Comparison of ENCODE assay signal across 8 mouse cellular contexts in the genomic region with DNA sequence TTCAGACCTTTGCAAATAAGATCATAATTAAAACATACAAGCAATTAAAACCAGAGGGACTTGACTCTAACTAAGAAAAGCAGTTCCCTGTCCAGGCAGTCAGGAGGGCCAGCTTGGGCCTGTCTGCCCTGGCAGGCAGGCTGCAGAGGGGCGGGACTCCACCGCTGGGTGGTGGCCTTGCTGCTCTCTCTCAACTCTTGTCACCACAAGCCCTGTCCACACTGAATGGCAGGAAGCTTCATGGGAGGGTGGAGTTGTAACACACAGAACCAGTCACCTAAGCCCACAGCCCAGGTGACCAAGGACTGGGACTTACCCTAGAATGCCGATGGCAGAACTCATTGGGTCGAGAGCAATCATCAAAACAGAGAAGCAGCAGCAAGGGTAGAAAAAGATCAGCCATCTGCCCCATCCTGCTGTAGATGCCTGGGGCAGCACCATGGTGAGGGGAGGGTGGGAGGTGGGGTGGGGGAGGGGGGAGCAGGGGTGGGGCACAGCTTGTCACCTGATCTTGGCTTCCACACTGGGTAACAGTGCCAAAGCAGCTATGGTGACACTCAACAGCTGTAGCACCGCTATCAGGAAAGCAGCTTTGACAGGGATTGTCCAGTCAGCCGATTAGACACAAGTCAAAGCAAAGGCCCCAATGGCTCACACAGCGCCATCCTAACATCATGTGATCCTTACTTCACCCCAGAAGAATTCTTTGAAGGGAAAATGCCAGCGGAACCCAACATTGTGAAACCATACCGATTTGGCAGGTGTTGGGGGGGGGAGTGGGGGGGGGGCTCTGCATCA. TPM values are rescaled to one million over a fixed set of nuclear protein-coding genes. Genes with fewer than 3 reads are reported as not detected.
DNase-seq lines count a peak whose midpoint lies in the region; ATAC-seq and TF ChIP-seq lines count a peak whose summit lies in the region.

No protein-coding gene starts in this region.

- H3K4me1 ChIP-seq in heart, postnatal 0 days (ENCODE audit: control insufficient read depth, insufficient read depth), result peaks cover 41% of the 10 kb centered on the region
- H3K4me1 ChIP-seq in limb, embryonic 14.5 days (ENCODE audit: control insufficient read depth, insufficient read depth, low read length), result peaks cover 5% of the 10 kb centered on the region; the same call in 1 of the 2 replicates
- H3K4me1 ChIP-seq in stomach, postnatal 0 days (replicated peaks; ENCODE audit: control insufficient read depth, insufficient read depth), result peaks cover 12% of the 10 kb centered on the region

- no peaks in the 10 kb centered on the region for H3K27me3 ChIP-seq in heart, postnatal 0 days (ENCODE audit: control insufficient read depth, insufficient read depth, low read length)
- peaks cover 33% of the 10 kb centered on the region for H3K27me3 ChIP-seq in limb, embryonic 14.5 days (ENCODE audit: control insufficient read depth, insufficient read depth, low read length)
- no peaks in the 10 kb centered on the region for H3K27me3 ChIP-seq in stomach, postnatal 0 days (ENCODE audit: control insufficient read depth, insufficient read depth, low read length)

- peak; percentile 35 for DNase-seq in cerebellum, adult 9-11 months
- no peak for DNase-seq in cerebellum, adult 8-10 months
- DNase-seq in brain, embryonic 14.5 days (ENCODE audit: low read depth), result peak; percentile 40
- peak; percentile 81 for DNase-seq in heart, postnatal 0 days (ENCODE audit: low spot score)
- DNase-seq in limb, embryonic 14.5 days (ENCODE audit: low spot score), result peak; percentile 12
- peak; percentile 80 for DNase-seq in stomach, postnatal 0 days (ENCODE audit: low spot score)
- no peak for DNase-seq in cerebellum, postnatal 10 days
- no peak for DNase-seq in cerebellum, adult 9-10 months

- 0 out of 2 replicates have a peak, but pooled peaks cover 4% of the 10 kb centered on the region for H3K36me3 ChIP-seq in heart, postnatal 0 days (replicated peaks; ENCODE audit: control insufficient read depth, insufficient read depth, low read length)
- no peaks in the 10 kb centered on the region for H3K36me3 ChIP-seq in limb, embryonic 14.5 days (ENCODE audit: control insufficient read depth, insufficient read depth, low read length)
- no peaks in the 10 kb centered on the region; the same call in 1 of the 2 replicates for H3K36me3 ChIP-seq in stomach, postnatal 0 days (ENCODE audit: control insufficient read depth, insufficient read depth, low read length)

- peak; percentile 84 for ATAC-seq in heart, postnatal 0 days (ENCODE audit: insufficient read depth, low read depth)
- peak; percentile 56 for ATAC-seq in limb, embryonic 14.5 days (ENCODE audit: low FRiP score, low read depth)
- ATAC-seq in stomach, postnatal 0 days (ENCODE audit: low FRiP score, low TSS enrichment), result peak; percentile 89

- WGBS in heart, postnatal 0 days, result 11% methylated on average over 9 of the region's 9 CpGs
- 50% methylated on average over 9 of the region's 9 CpGs for WGBS in limb, embryonic 14.5 days
- 36% methylated on average over 9 of the region's 9 CpGs for WGBS in stomach, postnatal 0 days

- peak overlapping the region; percentile 82 for H3K4me3 ChIP-seq in heart, postnatal 0 days (ENCODE audit: low read depth, low read length)
- H3K4me3 ChIP-seq in limb, embryonic 14.5 days (replicated peaks; ENCODE audit: low read length), result no peak overlapping the region
- peak overlapping the region; percentile 78 for H3K4me3 ChIP-seq in stomach, postnatal 0 days (ENCODE audit: low read depth, low read length)

- H3K4me2 ChIP-seq in heart, postnatal 0 days (ENCODE audit: low read depth, low read length), result peak overlapping the region; percentile 70
- no peak overlapping the region for H3K4me2 ChIP-seq in limb, embryonic 14.5 days (replicated peaks; ENCODE audit: low read depth, low read length, severe bottlenecking)
- H3K4me2 ChIP-seq in stomach, postnatal 0 days (replicated peaks; ENCODE audit: low read depth), result peak overlapping the region; percentile 82

- H3K9ac ChIP-seq in heart, postnatal 0 days (replicated peaks; ENCODE audit: low read depth, low read length), result no peak overlapping the region
- H3K9ac ChIP-seq in limb, embryonic 14.5 days (ENCODE audit: low read depth, low read length, severe bottlenecking), result 0 out of 2 replicates have a peak overlapping the region, but pooled peaks have one; percentile 7
- no peak overlapping the region for H3K9ac ChIP-seq in stomach, postnatal 0 days (ENCODE audit: low read length)

- TF ChIP-seq CTCF in brain, embryonic 14.5 days (IDR thresholded peaks at IDR 0.05; ENCODE audit: borderline replicate concordance, extremely low read depth, insufficient read depth, insufficient read length), result no peak
- peak; percentile 32 for TF ChIP-seq CTCF in heart, postnatal 0 days (IDR thresholded peaks at IDR 0.05; ENCODE audit: low read depth)
- peak; percentile 47; the same call in 1 of the 2 replicates for TF ChIP-seq CTCF in stomach, postnatal 0 days (IDR thresholded peaks at IDR 0.05; ENCODE audit: low read depth)

- peak overlapping the region; percentile 95 for H3K27ac ChIP-seq in heart, postnatal 0 days (ENCODE audit: low read depth)
- H3K27ac ChIP-seq in limb, embryonic 14.5 days (replicated peaks; ENCODE audit: low read depth, low read length), result no peak overlapping the region
- H3K27ac ChIP-seq in stomach, postnatal 0 days (replicated peaks), result peak overlapping the region; percentile 71

- peak; percentile 68; the same call in 1 of the 2 replicates for TF ChIP-seq EP300 in heart, postnatal 0 days (IDR thresholded peaks at IDR 0.05; ENCODE audit: low read depth)
- no peak for TF ChIP-seq EP300 in stomach, postnatal 0 days (optimal IDR thresholded peaks at IDR 0.05)

- no peaks in the 10 kb centered on the region for H3K9me3 ChIP-seq in heart, postnatal 0 days (replicated peaks; ENCODE audit: control insufficient read depth, low read length)
- no peaks in the 10 kb centered on the region for H3K9me3 ChIP-seq in limb, embryonic 14.5 days (ENCODE audit: control insufficient read depth, low read length)
- H3K9me3 ChIP-seq in stomach, postnatal 0 days (ENCODE audit: control insufficient read depth, low read length), result no peaks in the 10 kb centered on the region

- no peak for TF ChIP-seq POLR2A in brain, embryonic 14.5 days (IDR thresholded peaks at IDR 0.05; ENCODE audit: borderline replicate concordance, extremely low read depth, insufficient read depth, insufficient read length, poor library complexity, severe bottlenecking)
- TF ChIP-seq POLR2A in limb, embryonic 14.5 days (IDR thresholded peaks at IDR 0.05; ENCODE audit: borderline replicate concordance, extremely low read depth, insufficient read depth, insufficient read length), result no peak

RNA-seq across cellular contexts. Expression of a gene that starts 1.9 kb away (rescaled TPM):
- 25.8 and 36.6 TPM in 2 replicates for polyA plus RNA-seq in brain, embryonic 14.5 days (2012; rRNA removed)
- 275 and 304 TPM in 2 replicates for total RNA-seq in heart, postnatal 0 days (2014; rRNA removed; ENCODE audit: low replicate concordance)
- 175 and 179 TPM in 2 replicates for polyA plus RNA-seq in heart, postnatal 0 days (2015; fragmentation: Nextera tagmentation; extraction: Ambion mirVana)
- polyA plus RNA-seq in limb, embryonic 14.5 days (2012; rRNA removed), result 44.7 and 48.6 TPM in 2 replicates
- polyA plus RNA-seq in limb, embryonic 14.5 days (2014; fragmentation: Nextera tagmentation; extraction: Ambion mirVana), result 31.1 and 32.7 TPM in 2 replicates
- 197 and 213 TPM in 2 replicates for polyA plus RNA-seq in stomach, postnatal 0 days (2015; fragmentation: Nextera tagmentation; extraction: Ambion mirVana)

RNA-seq across cellular contexts. Expression of a gene that starts 57.4 kb away (rescaled TPM):
- 0.20 and 0.27 TPM in 2 replicates for polyA plus RNA-seq in brain, embryonic 14.5 days (2012; rRNA removed)
- 3.1 and 8.9 TPM in 2 replicates for total RNA-seq in heart, postnatal 0 days (2014; rRNA removed; ENCODE audit: low replicate concordance)
- 3.3 and 3.6 TPM in 2 replicates for polyA plus RNA-seq in heart, postnatal 0 days (2015; fragmentation: Nextera tagmentation; extraction: Ambion mirVana)
- polyA plus RNA-seq in limb, embryonic 14.5 days (2012; rRNA removed), result 0.31 and 0.74 TPM in 2 replicates
- 0.70 and 0.86 TPM in 2 replicates for polyA plus RNA-seq in limb, embryonic 14.5 days (2014; fragmentation: Nextera tagmentation; extraction: Ambion mirVana)
- polyA plus RNA-seq in stomach, postnatal 0 days (2015; fragmentation: Nextera tagmentation; extraction: Ambion mirVana), result 5.5 and 6.3 TPM in 2 replicates

Comparison
In these comparisons a context has a peak if more than half of its experiments do, and no peak if none do; other contexts are left out.
1. DNase-seq: peak in cerebellum, adult 9-11 months (single experiment), brain, embryonic 14.5 days (single experiment), heart, postnatal 0 days (single experiment), limb, embryonic 14.5 days (single experiment) and stomach, postnatal 0 days (single experiment); none in cerebellum, adult 8-10 months (single experiment), cerebellum, postnatal 10 days (0 of 2) and cerebellum, adult 9-10 months (single experiment).
2. Peak in every context shown above with its lines, with median percentiles within 50 percentile points of each other: ATAC-seq.